Mouse (Mus musculus) induced T-regulatory cell, adult 2 months (primary cell): ENCODE measurements at regions not wholly inside any gene's neighbourhood (a gene's known extent, or its start where the extent isn't known, plus 50 kb on each side); places are given as distances from the start of the nearest gene placed in this dataset.

Experiments used
- DNase-seq: peaks from one replicate; pipeline ENCODE4 v3.0.0-alpha.2; 2012; ENCODE audit warnings: low read depth

DNA sequence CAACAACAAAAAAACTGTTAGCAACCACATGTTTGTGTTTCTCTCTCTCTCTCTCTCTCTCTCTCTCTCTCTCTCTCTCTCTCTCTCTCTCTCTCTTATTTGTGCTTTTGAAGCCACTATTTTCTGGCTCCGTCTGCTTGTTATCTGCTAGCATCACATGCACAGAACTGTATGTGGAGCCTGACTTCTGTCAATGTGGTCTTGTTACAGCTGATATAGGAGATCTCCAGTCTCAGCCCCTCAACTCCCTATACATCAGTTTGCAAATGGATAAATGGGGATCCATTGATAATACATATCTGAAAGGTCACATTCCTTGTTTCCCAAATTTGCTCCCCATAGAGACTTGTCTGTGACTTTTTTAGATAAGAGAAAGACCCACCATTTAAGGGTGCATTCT lies 126.9 kb upstream of the Cited2 start:
- no peak for DNase-seq

DNA sequence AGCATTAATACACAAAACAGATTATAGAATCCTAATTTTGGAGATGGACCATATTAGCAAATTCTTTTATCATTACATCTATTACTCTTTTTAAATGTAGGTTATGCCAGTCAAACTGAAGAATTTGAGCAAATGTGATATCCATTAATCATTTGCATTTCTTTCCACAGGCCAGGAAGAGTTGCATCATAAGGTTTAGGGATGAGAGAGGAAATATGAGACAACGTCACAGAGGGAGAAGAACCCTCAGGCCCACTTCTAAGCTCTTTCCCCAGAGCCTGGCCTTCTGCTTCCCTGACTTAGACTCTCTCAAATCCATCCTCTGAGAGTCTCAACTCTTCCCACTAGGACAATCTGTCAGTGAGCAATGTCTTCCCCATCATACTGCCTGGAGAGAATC lies 126.3 kb upstream of the Cited2 start:
- no peak for DNase-seq

DNA sequence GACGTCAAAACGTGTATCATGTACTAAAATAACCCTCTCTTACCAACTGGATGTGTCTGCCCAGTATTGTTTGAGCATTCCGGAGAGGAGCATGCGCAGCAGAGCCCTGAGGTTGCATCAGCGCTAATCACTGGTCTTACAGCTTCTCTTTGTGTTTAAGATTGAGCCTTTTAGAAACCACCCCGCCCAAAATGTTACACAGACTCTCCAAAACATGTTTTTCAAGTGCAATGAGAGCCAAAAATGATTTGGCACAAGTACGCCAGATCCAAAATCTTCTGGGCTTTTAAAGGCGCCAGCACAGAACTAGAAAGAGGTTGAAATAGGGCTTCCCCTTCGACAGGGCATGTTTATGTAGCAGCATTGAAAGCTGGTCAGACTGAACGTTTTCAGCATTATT lies 123.8 kb upstream of the Cited2 start:
- no peak for DNase-seq

DNA sequence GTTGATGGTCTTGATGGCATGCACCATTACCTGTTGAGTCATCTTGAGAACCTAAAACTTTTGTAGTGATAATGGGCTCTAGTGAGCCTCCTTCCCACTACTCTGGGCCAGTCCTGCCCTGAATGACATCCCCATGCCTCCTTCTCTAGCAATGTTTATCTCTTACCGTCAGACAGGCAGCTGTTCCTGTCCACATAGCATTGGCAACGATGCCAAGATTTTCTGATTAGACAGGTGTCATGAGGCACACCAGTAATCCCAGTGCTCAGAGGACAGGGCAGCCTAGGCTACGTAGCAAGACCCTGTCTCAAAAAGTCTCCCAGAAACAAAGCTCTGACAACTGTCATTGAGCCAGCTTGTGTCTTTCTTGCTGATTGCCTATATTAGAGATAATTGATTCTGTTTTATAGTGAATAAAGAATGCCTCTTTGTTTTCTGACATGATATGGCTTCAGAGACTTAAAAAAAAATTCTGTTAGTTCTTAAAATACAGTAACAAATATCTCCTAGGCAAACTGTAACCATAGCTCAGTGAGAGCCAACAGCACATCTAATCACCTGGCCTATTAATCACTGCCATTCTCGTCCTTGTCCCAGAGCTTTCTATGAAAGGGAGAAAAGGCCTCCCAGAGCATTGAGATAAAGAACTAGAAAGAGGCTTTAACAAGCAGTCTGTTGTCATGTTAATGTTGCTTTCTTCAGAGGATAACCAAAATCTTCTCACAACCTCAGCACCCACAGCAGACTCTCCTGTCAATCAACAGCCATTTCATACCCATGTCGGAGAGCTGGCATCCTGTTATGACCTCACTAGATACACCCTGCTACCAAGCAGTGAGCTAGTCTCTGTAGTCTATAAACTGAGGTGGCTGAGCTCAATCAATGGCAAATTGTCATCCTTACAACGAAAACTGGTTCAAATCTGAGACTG lies 122.9 kb upstream of the Cited2 start:
- no peak for DNase-seq

DNA sequence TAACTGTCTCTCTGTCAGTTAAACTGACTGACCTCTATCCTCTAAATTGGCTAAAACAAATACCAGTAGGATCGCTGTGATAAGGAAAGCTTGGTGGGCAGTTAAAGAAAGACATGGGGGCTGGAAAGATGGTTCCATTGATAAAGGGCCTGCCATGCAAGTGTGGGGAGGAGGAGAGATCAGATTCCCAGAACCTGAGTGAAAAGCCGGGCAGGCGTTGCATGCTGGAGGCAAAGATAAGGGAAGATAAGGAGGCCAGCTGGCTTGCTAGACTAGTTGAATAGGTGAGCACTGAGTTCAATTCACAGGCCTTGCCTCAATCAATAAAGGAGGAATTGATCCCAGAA lies 122.3 kb upstream of the Cited2 start:
- DNase-seq: no peak

DNA sequence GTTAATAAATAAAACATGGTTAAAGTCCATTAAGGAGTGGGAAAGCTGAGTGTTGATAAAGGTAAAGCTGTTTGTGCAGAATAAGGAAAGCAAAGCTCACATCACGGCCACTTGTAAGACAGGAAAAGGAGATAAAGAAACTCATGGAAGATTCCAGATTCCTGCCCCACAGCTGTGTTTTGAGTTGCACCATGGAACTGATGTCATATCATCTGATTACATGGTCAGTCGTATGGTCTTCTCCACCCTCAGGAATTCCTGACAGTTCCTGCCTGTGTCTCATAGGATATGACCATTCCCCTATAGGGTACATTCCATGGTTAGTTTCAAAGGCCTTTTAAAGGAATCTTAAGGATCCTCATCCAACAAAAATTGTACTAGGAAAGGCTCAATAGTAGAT lies 120.6 kb upstream of the Cited2 start:
- no peak for DNase-seq

DNA sequence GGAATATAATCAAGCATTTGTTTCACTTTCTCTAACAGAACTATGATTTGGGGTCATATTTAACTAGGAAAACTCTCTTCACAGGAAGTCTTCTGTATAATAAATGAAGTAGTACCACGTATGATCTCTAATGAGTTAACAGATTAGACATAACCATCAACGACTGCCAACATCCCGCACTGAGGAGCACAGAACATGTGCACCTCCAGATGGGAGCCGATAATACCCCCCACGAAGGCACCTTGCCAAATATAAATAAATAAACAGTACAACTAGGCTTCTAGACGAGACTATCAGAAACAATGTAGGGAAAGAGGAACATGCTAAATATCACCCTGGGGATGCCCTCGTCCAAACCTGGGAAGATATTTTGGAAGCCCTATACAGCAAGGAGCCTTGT lies 114.8 kb upstream of the Cited2 start:
- no peak for DNase-seq

DNA sequence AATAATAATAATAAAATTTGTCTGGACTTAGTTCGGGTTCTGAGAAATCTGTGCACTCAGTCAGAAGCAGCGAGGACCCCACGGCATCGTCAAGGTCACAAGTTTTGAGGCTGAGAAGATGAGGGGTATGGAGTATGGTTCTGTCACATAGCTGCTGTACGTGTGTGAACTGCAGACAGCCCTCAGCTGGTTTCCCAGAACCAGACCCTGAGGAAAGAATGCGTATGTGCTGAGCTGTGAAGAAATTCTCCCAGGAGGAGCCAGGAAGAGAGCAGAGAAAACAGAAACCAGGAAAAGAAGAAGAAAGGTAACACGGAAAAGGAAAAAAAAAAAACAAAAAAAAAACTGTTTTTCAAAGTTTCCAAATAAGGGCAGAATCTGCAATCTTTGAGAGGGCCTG lies 112.4 kb upstream of the Cited2 start:
- DNase-seq: no peak

DNA sequence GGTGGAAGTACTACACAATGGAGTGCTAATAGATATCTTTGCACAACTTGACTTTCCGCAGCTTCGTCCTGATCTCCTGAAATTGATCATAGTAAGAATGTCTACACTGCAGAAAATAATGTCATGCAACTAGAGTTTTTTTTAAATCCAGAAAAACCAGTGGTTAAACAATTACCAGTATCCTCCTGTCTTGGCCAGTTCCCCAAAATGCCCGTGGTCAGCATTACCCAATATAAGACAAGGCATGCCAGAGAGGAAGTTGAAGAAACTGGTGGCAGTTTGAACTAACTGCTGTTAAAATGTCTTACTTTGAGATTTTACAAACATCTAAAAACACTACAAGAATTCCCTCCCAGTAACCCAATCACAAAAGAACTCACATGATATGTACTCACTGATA lies 109.7 kb upstream of the Cited2 start:
- DNase-seq: no peak

DNA sequence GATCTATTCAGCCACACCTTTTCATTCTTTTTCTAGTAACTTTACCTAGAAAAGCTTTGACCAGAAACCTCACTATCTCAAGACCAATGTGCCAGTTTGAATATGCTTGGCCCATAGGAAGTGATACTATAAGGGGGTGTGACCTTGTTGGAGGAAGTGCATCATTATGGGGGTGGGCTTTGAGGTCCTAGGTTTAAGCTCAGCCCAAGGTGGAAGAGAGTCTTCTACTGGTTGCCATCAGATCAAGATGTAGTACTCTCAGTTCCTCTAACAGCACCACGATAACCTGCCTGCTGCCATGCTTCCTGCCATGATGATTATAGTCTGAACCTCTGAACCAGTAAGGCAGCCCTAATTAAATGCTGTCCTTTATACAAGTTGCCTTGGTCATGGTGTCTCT lies 105.0 kb upstream of the Cited2 start:
- DNase-seq: no peak

DNA sequence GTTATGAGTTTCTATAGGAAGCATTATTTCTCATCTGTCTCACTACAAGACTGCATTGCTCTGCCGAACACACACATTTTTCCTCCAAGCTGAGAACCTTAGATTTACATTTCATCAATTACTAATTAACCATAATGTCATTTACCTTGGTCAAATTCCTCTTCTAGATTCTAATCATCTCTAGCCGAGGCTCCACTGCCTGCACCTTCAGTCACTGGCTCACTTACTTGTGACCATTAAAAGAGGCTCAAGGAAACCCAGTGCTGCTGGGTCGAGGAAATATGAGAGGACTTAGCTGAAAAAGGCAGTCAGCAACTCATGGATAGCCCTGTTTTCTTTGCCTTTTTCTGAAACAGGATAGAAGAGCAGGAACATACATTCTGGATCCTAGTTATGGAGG lies 103.4 kb upstream of the Cited2 start:
- DNase-seq: no peak

DNA sequence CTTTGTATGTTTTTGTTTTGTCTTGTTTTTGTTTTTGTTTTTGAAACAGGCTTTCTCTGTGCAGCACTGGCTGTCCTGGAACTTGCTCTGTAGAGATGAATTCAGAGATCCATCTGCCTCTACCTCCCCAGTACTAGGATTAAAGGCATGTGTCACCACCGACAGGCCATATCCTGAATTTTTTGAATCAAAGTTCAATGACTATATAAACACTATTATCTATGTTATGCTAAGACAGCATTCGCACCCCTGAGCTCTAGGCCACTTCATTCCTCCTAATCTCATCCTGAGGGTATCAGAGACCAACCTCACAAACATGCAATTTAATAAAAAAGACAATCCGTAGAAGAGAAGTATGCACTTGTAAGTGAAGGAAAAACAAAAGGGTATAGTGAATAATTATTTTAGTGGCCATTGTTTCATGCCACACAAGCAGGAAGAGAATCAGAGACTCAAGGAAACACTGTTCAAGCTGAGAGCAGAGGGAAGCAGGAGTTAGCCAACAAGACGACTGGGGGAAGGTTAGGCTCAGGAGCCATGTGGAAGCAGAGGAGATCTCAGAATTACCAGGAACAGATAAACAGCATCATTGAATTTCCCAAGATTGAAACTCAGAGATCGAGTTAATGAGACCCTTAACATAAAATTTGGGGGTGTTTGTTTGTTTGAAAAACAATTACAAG lies 101.2 kb upstream of the Cited2 start:
- no peak for DNase-seq

DNA sequence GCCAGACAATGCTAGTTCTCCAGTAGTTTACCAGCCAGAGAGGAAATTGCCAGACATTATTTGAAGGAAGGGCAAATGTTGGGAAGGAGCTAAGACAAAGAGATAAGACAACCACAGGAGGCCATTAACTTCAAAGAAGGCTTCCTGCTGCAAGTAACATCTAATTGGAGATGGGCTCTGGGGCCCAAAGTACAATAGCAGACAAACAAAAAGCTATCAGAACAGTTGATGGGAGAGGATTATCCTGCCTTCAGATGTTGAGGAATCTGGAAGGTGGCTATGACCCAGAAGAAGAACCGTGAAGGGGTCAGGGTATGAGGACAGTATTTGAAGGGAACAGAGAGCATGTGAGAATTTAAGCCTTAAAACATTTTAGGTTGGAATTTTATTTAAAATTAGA lies 100.2 kb upstream of the Cited2 start:
- no peak for DNase-seq

DNA sequence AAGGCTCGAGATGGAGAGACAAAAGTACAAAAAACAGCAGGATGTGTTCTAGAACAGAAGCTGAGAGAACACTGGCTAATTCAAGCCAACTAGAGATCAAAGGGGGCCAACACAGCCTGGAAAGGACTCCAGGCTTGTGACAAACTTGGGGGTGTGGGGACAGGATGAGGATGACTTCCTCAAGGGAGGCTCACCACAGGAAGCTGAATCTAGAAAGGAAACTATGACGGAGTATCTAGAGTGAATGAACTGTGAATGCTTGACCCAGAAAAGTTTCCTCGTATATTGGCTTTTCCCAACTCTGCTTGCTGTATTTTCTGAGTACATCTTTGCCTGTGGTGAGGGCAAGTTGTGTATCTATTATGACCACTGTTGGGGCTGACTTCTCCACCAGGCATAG lies 93.3 kb upstream of the Cited2 start:
- DNase-seq: peak; percentile 59

DNA sequence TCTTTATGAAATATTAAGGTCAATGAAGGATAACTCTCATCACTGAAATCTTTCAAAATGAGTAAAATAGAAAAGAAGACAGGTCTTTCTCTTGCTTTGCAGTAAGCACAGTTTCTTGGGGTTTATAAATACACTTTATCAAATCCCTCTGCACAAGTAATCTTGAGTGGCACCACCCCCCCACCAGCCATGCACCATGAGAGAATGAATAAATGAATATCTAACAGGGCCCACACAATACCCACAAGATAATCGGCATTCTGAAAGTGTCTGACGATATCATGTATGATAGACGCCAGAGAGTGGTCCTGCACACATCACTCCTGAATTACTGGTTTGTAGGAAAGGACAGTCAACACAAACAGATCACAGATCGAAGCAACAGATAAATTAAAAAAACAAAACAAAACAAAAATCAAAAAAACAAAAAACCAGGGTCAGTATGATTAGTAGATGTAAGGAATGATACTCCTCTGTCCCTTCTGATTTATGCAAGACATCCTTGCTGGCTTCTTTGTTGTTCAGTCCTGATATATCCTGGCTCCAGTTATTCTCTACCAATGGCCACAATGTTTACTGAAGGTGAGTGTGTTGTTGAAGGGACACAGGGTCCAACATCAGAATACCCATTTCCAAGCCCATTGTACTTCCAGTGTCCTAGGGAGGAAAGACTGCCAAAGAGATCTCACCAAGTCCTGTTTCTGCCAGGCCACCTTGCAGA lies 92.0 kb upstream of the Cited2 start:
- no peak for DNase-seq

DNA sequence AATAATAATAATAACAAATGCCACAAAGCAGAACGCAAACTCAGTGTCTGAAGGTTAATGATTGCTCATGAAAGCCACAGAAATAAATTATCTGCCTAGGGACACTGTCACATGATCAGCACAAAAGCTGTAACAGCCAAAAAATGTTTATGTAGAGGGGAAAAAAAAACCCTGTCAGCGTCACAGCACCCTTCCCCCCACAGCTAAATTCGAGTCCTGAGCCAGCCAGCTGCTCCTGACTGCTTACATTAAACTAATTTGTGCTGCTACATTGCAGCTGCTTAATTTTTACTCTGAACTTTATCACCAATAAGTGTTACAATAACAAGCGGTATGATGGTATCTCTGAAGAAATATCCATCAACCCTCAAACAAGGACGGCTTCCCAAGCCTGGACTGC lies 91.2 kb upstream of the Cited2 start:
- no peak for DNase-seq

DNA sequence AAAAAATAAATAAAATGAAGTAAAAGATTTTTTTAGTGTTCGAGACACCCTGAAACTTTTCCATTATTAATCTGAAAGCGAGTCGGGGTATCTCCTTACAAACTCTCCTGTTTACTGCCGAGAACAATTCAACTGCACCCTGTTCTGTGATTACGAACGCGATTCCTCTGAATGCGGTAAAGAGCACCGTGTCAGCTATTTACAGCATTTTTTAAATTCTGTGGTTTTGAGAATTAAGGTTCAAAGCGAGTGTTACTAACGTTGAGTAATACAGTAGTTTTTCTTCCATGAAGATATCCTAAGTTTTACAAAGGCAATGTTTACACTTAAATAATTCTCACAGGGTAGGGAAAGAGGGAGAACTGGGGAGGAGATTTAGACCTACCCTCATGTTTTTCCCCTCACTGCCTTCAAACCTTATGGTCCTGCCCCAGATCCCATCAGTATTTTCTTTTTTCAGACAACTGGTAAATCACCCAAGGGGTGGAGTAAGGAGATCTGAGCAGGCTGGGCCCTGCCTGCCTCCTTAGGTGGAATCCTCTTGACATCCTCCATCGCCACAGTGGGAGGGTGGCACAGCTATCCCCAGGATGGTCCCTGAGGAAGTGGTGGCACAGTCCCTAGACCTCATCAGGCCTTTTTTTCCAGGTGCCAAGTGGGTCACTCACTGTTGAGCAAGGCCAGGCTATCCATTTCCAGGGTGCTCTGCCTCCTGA lies 89.9 kb upstream of the Cited2 start:
- DNase-seq: no peak

DNA sequence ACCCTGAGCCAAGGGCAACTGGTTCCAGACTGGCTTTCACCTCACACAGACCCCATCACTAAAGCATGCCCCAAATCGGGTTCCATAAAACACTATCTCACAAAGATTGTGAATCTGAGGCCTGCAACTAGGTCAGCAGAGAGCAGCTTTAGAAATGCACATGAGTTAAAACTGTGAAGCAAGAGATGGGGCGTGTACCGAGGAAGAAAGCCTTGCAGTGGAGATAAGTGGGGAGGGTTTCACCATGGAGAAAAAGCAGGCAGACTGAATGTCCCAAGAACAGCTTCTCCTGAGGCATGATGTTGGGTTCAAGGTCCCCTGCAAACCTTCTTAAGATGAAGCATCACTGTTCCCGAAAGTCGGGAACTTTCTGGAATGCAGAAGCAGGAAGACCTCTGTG lies 77.7 kb upstream of the Cited2 start:
- DNase-seq: no peak

DNA sequence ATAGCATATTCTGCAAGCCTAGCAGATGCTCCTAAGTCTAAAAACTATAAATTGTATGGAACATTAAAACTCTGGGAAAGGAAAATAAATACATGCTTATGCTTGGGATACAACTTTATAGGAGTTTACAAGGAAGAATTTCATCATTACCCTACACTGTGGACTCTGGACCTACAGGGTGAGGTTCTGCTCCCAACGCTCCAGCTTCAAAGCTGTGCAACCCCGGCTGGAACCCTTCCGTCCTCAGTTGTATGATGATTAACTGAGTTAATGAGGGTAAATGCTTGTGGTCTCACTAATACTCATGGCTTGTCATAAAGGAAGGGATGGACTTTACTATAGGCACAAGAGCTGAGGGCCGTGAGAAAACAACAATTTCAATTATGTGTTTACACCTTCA lies 76.6 kb upstream of the Cited2 start:
- no peak for DNase-seq

DNA sequence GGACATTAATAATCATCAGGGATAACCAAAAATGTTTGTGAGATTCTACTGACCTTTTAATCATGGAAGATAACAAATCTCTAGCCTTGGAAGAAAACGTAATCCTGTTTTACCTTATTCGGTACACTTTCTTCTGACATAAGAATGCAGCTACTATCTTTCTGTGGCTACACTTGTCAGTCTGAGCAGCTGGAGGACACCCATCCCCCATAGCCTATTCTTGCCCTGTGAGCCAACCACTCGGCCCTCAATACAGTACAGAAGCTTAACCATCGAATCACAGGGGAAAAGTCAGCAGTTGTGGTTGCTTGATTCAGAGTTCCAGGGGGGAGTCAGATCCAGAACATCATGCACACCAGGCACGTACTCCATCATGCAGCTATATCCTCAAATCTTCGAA lies 74.9 kb upstream of the Cited2 start:
- DNase-seq: no peak

DNA sequence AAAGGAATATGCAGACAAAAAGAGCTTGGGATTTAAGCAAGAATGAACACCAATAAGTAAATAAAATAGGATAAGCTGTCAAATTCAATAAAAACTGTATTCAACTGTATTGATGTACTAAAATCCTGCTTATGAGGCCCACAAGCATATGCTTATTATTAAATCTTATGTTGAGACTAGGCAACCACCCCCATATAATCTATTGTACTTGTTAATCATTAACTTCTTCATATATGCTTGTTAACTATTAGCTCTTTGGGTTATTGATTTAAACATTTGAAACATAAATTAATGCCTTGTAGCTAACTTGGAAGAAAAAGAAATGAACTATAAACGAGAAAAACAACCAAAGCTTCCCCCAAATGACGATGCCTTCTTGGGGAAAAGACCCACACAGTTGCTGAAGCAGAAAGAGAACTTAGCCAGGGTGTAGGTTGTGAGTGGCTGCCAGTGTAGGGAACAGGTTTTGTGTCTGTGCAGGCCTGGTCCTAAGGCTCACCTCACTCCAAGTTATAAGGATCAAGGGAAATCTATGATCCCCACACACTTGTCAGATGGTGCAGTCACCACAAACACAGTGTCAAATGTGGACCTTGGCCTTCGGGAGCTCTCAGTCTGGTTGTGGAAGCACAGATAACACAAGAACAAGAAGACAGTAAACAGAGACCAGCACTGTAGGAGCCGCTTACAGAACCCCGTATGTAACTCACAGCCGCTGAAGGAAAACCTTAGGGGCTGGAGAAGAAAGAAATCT lies 71.8 kb upstream of the Cited2 start:
- no peak for DNase-seq

DNA sequence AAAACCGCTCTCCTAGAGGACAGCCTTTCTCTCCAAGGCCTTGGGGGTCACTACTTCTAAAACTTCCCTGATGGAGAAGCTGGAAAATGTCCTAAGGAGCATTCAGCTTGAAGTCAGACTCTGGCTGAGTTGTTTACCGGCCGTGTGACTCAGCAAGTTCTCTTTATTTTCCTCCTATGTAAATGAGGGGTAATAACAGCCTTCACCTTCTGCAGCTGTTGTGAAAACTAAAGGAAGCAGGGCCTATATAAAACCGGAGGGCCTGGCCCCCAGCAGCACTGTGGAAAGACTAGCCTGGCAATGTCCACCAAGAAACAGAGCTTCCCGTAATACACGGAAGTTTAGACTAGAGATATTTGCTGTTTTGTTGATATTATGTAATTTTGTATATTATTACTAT lies 69.7 kb upstream of the Cited2 start:
- DNase-seq: peak; percentile 13
